25 mouse cellular contexts compared by ENCODE assay signal in genomic region chr11:121563312-121563711, GRCm38 (mm10). TPM values are rescaled to one million over a fixed set of nuclear protein-coding genes. Genes with fewer than 3 reads are reported as not detected.
A peak's percentile ranks its signal among the peaks of the same experiment; 100 is the strongest.
DNase-seq lines count a peak whose midpoint lies in the region; ATAC-seq and TF ChIP-seq lines count a peak whose summit lies in the region.
"Had no signal": no experiment of that assay in that cellular context is flagged by ENCODE, and none has a peak within 500 bp of the region (broad histone marks: within the 10 kb centered on the region; RNA-seq: fewer than 3 reads in every experiment).

No protein-coding gene starts in this region.

- no peaks in the 10 kb centered on the region for H3K27me3 ChIP-seq in cerebellum, adult 2 months (ENCODE audit: control insufficient read depth, insufficient read depth, low read length)
- H3K27me3 ChIP-seq in intestine, postnatal 0 days (replicated peaks; ENCODE audit: control insufficient read depth, insufficient read depth, low read length), result no peaks in the 10 kb centered on the region
- no peaks in the 10 kb centered on the region for H3K27me3 ChIP-seq in midbrain, embryonic 11.5 days (ENCODE audit: control insufficient read depth, insufficient read depth, low read length)
- H3K27me3 ChIP-seq: forebrain, embryonic 13.5 days; hindbrain, embryonic 13.5 days had no signal

- H3K36me3 ChIP-seq in intestine, postnatal 0 days (ENCODE audit: control insufficient read depth, insufficient read depth), result no peaks in the 10 kb centered on the region; the same call in 1 of the 2 replicates
- no peaks in the 10 kb centered on the region for H3K36me3 ChIP-seq in midbrain, embryonic 11.5 days (ENCODE audit: control insufficient read depth, insufficient read depth, low read length)

- no peaks in the 10 kb centered on the region; the same call in 1 of the 2 replicates for H3K4me1 ChIP-seq in cerebellum, adult 2 months (ENCODE audit: control insufficient read depth, insufficient read depth, low read length)
- no peaks in the 10 kb centered on the region for H3K4me1 ChIP-seq in intestine, postnatal 0 days (replicated peaks; ENCODE audit: control insufficient read depth, insufficient read depth, low read length)
- no peaks in the 10 kb centered on the region for H3K4me1 ChIP-seq in midbrain, embryonic 11.5 days (ENCODE audit: control insufficient read depth, insufficient read depth, low read length)
- H3K4me1 ChIP-seq: forebrain, embryonic 10.5 days; forebrain, embryonic 13.5 days; hindbrain, embryonic 10.5 days; hindbrain, embryonic 13.5 days had no signal

- ATAC-seq in intestine, postnatal 0 days, result no peak
- ATAC-seq in midbrain, embryonic 11.5 days (ENCODE audit: low FRiP score), result no peak
- ATAC-seq: CD4-positive, CD25-positive, alpha-beta regulatory T cell, adult 4 months; forebrain, embryonic 13.5 days; forebrain, embryonic 16.5 days; hindbrain, embryonic 16.5 days; inflammation-experienced regulatory T-cells, adult 6 months; intestine, embryonic 16.5 days had no signal

- no peak for TF ChIP-seq CTCF in cerebellum, adult 2 months (IDR thresholded peaks at IDR 0.05; ENCODE audit: borderline replicate concordance, insufficient read depth, low read depth, low read length)
- TF ChIP-seq CTCF in intestine, postnatal 0 days (IDR thresholded peaks at IDR 0.05; ENCODE audit: low read depth), result no peak

- TF ChIP-seq POLR2A in cerebellum, adult 2 months (IDR thresholded peaks at IDR 0.05; ENCODE audit: borderline replicate concordance, insufficient read depth, low read length), result no peak

- no peak overlapping the region for H3K4me2 ChIP-seq in intestine, postnatal 0 days (replicated peaks; ENCODE audit: low read depth)
- no peak overlapping the region for H3K4me2 ChIP-seq in midbrain, embryonic 11.5 days
- H3K4me2 ChIP-seq: forebrain, embryonic 13.5 days; heart, embryonic 11.5 days; hindbrain, embryonic 13.5 days had no signal

- H3K9me3 ChIP-seq in intestine, postnatal 0 days (ENCODE audit: control insufficient read depth), result no peaks in the 10 kb centered on the region
- H3K9me3 ChIP-seq in midbrain, embryonic 11.5 days (ENCODE audit: control insufficient read depth, low read length), result no peaks in the 10 kb centered on the region
- H3K9me3 ChIP-seq: forebrain, embryonic 10.5 days; forebrain, embryonic 13.5 days; hindbrain, embryonic 10.5 days; hindbrain, embryonic 13.5 days had no signal

- no peak overlapping the region for H3K27ac ChIP-seq in cerebellum, adult 2 months (ENCODE audit: insufficient read depth, low read length)
- H3K27ac ChIP-seq in intestine, postnatal 0 days (ENCODE audit: low read depth, low read length), result no peak overlapping the region
- H3K27ac ChIP-seq in midbrain, embryonic 11.5 days (ENCODE audit: low read depth, low read length), result no peak overlapping the region
- H3K27ac ChIP-seq: forebrain, embryonic 10.5 days; forebrain, embryonic 13.5 days; heart, adult 2 months; hindbrain, embryonic 10.5 days; hindbrain, embryonic 13.5 days had no signal

- WGBS in cerebellum, adult 2 months, result 34% methylated on average over 5 of the region's 5 CpGs
- 93% methylated on average over 5 of the region's 5 CpGs for WGBS in intestine, postnatal 0 days
- WGBS in midbrain, embryonic 11.5 days, result 92% methylated on average over 5 of the region's 5 CpGs

- no peak overlapping the region for H3K4me3 ChIP-seq in cerebellum, adult 2 months (replicated peaks; ENCODE audit: insufficient read depth, low read depth, low read length)
- H3K4me3 ChIP-seq in intestine, postnatal 0 days (ENCODE audit: low read depth, low read length), result no peak overlapping the region
- no peak overlapping the region for H3K4me3 ChIP-seq in midbrain, embryonic 11.5 days (ENCODE audit: low read depth, low read length)
- H3K4me3 ChIP-seq: forebrain, embryonic 10.5 days; forebrain, embryonic 13.5 days; heart, adult 2 months; hindbrain, embryonic 10.5 days; hindbrain, embryonic 13.5 days had no signal

- peak; percentile 36 to 74 for DNase-seq in cerebellum, adult 2 months
- no peak for DNase-seq in cerebellum, adult 11 months
- peak; percentile 25 for DNase-seq in cerebellum, adult 8-10 months
- peak; percentile 62 for DNase-seq in cerebellum, adult 9-11 months
- DNase-seq in cerebellum, postnatal 25 days, result peak; percentile 37 to 66
- no peak for DNase-seq in thymus, postnatal 0 days (ENCODE audit: low spot score)
- no peak for DNase-seq in midbrain, embryonic 11.5 days (ENCODE audit: low spot score, missing footprints)
- DNase-seq: adrenal gland, adult 2 months; adrenal gland, postnatal 14 days; gastrocnemius, postnatal 10 days; gastrocnemius, postnatal 36 days; heart, adult 2 months; kidney, adult 2 months had no signal

- no peak overlapping the region for H3K9ac ChIP-seq in intestine, postnatal 0 days (ENCODE audit: low read depth, low read length)
- H3K9ac ChIP-seq in midbrain, embryonic 11.5 days (ENCODE audit: low read length), result no peak overlapping the region
- H3K9ac ChIP-seq: forebrain, embryonic 13.5 days; hindbrain, embryonic 13.5 days had no signal

RNA-seq across cellular contexts. Expression of gene Zfp750, which starts 44.2 kb away (rescaled TPM):
- polyA plus RNA-seq in cerebellum, adult 2 months (2012; rRNA removed), result 0.98 and 1.00 TPM in 2 replicates
- 1.1 TPM in 2 replicates for polyA plus RNA-seq in thymus, postnatal 0 days (2015; fragmentation: Nextera tagmentation; extraction: Ambion mirVana)
- 0.24 and 0.26 TPM in 2 replicates for polyA plus RNA-seq in intestine, postnatal 0 days (2015; fragmentation: Nextera tagmentation; extraction: Ambion mirVana)
- 0.17 and 0.20 TPM in 2 replicates for polyA plus RNA-seq in midbrain, embryonic 11.5 days (2014; fragmentation: Nextera tagmentation; extraction: Ambion mirVana)
- polyA plus RNA-seq: heart, embryonic 14.5 days had no signal

Comparison
In these comparisons a context has a peak if more than half of its experiments do, and no peak if none do; other contexts are left out.
1. DNase-seq: peak in cerebellum, adult 2 months (2 of 2), cerebellum, adult 8-10 months (single experiment), cerebellum, adult 9-11 months (single experiment) and cerebellum, postnatal 25 days (2 of 2); none in cerebellum, adult 11 months (single experiment), thymus, postnatal 0 days (single experiment) and midbrain, embryonic 11.5 days (single experiment).